In the genomic region with DNA sequence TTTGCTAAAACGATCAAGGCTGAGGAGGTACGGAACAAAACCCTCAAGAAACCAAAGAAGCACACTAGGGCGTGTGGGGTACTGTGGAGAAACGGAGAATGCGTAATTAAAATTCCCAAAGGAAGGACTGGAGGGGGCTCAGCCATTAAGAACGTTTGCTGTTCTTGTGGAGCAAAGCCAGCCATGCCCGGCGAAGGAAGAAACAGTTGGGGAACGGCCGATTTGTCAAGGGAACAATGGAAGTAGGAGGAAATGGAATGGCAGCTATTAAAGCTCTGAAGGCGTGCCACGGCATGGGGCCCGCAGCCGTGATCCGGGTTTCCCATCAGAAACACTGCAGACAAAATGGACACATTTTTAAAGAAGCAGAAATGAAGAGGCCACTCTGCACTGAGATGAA, we compare ENCODE assay signal across 14 mouse cellular contexts.
"Had no signal": no experiment of that assay in that cellular context is flagged by ENCODE, and none has a peak within 500 bp of the region (broad histone marks: within the 10 kb centered on the region; RNA-seq: fewer than 3 reads in every experiment).

No protein-coding gene starts in this region.

- H3K9me3 ChIP-seq: limb, embryonic 13.5 days; midbrain, embryonic 12.5 days had no signal

- H3K4me3 ChIP-seq: limb, embryonic 13.5 days; midbrain, embryonic 12.5 days had no signal

- H3K27ac ChIP-seq: kidney, postnatal 0 days; limb, embryonic 13.5 days; liver, embryonic 14.5 days; midbrain, embryonic 12.5 days had no signal

- H3K4me1 ChIP-seq: limb, embryonic 13.5 days had no signal

- ATAC-seq: inflammation-experienced regulatory T-cells, adult 6 months; midbrain, embryonic 16.5 days had no signal

- H3K27me3 ChIP-seq: limb, embryonic 13.5 days had no signal

- H3K36me3 ChIP-seq: limb, embryonic 13.5 days; midbrain, embryonic 12.5 days had no signal

- H3K4me2 ChIP-seq: limb, embryonic 13.5 days; midbrain, embryonic 12.5 days had no signal

- DNase-seq: kidney, adult 9 months; kidney, postnatal 36 days; left cerebral cortex, postnatal 4 days; lung, adult 18-20 months; right cerebral cortex, adult 18-20 months; right cerebral cortex, postnatal 25 days; thymus, adult 18-20 months; thymus, postnatal 25 days had no signal

- H3K9ac ChIP-seq: limb, embryonic 13.5 days; liver, embryonic 14.5 days; midbrain, embryonic 12.5 days had no signal
